Mouse (Mus musculus) adrenal gland, adult 8-10 months (tissue): ENCODE results near the gene Zfp423. TPM values are rescaled to one million over a fixed set of nuclear protein-coding genes. Genes with fewer than 3 reads are reported as not detected.

Source experiments
- total RNA-seq, 4 experiments: library from RNA; stranded (reverse); gene quantifications; 2 replicates each; pipeline ENCODE4 v1.2.4; 2022

The Zfp423 gene
- total RNA-seq, 4 experiments from 2014 or later, result 18.3 to 47.9 (median 33.8) TPM

Other genes with a start within 250 kb of the Zfp423 start
- gene Cnep1r1, start 159.2 kb upstream of the Zfp423 start, total RNA-seq, result 10 to 100 TPM; 36.3 to 49.1 (median 39.1) TPM
- 10 to 100 TPM; 29.4 to 34.5 (median 32.5) TPM for gene Heatr3, start 178.3 kb upstream of the Zfp423 start, total RNA-seq
- 10 to 100 TPM; 29.1 to 39.6 (median 34.1) TPM for gene Tent4b, start 239.6 kb upstream of the Zfp423 start, total RNA-seq